Mouse (Mus musculus) erythroid progenitor cell, adult 5-6 weeks (primary cell): ENCODE measurements around the gene Mss51. TPM values are rescaled to one million over a fixed set of nuclear protein-coding genes. Genes with fewer than 3 reads are reported as not detected.

Source experiments
- ATAC-seq: replicated peaks from 2 replicates; pipeline ENCODE4 v1.8.0; 2016; ENCODE audit warnings: moderate number of reproducible peaks, mild to moderate bottlenecking, moderate TSS enrichment, inconsistent platforms; ENCODE audit not compliant: poor library complexity, low FRiP score, severe bottlenecking
- total RNA-seq, 2 experiments: library from RNA; stranded (forward) in 1 of 2; stranded (reverse) in 1 of 2; fragments of 150-400 nt in 1 of 2; fragments of 186-747, 209-891 nt in 1 of 2; gene quantifications; 2 replicates each; pipeline versions ENCODE4 v1.2.3 to v1.2.4; 2015 to 2017; ENCODE audit warnings: low replicate concordance in 2 of 2

The Mss51 gene
- total RNA-seq, 2 experiments from 2014 or later, result 5.6 to 8.0 TPM

DNA sequence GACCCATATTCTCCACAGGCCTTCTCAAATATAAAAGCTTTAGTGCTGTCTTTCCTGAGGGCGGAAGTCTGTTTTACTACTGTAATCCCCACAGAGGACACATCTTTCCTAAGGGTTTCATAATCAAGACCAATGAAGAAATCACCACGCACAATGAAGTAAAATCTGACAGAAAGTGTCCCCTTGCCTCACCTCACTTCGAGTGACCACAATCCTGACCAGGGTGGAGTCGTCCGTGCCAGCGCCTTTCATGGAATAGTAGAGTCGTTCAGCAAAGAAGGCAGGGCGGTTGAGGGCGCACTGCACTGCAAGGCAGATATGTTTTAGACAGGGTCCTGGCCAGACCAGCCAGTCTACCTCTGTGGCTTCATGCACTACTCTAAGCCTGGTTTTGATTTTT is 38.3 kb downstream of the Mss51 start:
- no peak for ATAC-seq

DNA sequence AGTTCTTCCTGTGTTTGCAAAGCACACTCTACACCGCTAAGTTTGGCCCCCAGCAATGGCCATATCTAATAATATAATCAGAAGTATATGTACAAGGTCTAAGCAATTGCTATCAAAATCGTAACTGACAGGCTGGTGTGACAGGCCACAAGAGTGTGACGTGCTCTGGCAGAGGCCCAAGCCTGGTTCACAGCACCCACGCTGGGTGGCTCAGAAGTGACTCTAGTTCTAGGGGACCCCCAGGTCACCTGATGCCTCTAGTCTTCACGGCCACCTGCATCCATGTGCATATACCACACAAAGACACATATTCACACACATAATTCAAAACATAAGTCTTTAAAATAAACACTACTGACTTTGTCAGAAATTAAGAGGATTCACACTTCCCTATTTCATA is 43.8 kb downstream of the Mss51 start:
- ATAC-seq, result no peak

DNA sequence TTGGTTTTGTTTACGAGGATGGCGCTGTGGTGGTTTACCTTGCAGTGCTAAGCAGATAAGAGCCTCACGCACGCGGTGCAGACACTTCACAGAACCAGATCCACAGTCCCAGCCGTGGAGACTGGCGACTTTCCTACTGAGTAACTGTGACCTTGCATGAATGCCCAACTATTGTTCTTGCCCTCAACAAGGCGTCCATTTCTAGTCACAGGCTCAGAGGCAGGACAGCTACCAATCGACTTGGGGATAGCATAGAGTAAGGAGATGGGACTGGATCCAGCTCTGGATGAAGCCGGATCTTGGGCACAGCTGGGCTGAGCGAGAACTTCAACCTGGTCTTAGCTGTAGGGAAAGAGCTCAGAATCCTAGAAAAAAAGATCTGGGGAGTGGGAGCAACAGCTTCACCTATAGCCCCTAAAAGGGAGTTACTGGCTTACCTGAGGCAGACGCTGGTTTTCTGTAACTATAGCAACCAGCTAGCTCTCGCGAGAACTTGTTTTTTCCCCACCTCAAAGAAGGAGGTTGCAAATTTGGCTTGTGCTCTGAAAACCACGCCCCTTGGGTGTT is 44.9 kb downstream of the Mss51 start, which contains the start of gene Cfap70:
TSS of gene Cfap70 (minus strand) at position 462 of the 567 bp plus-strand sequence.
- ATAC-seq, result peak; percentile 84

DNA sequence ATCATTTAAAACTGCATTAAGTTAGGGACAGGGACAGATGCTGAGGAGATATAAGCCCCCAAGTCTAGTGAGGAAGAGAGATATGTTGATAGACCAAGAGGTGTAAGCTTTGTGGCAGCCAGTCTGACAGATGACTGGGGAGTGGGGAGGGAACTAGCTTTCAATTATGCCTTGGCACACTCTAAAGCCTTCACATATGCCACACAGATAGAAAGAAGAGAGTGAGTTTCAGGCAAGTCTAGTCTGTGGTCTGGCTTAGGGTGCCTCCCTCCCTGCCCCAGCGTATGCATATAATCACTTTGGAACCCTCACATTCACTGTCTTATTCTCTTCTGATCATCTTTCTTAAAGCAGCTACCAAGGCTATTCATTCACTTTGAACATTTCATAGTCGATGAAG is 45.4 kb downstream of the Mss51 start:
- ATAC-seq, result peak; percentile 44

DNA sequence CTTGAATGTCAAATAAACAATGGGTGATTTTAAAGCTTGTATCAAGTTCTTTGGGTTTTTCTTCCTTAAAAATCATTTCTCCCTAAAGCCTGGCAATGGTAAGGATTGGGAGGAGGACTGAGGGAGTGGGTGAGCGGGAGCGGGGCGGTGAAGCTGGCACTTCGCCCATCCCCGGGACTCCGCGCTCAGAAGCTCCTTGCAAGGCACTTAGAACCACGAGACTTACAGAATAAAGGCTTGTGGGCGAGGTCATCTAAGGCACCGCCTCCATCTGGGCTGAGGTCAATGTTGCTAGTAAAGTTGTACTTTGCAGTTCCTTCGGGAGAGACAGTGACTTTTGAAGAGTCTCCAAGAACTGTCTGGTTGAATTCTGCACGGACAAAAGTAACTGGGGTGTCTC is 49.5 kb downstream of the Mss51 start:
- no peak for ATAC-seq

DNA sequence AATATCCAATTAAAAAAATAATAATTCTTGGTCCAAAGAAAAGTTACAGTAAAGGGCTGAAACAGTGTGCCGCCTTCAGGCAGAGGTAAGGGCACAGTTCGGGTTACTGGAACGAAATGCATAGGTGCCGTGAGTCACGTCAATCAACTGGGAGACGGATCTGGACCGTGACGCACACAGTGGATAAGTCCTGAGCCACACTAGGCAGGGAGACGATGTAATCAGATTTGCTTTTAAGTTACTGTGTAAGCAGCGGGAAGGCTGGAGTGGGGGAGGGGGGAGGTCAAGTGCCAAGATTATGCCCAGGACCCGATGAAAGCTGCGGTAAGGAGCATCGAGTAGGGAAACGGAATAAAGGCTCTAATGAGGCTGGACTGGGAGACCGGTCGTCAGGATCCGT is 54.4 kb downstream of the Mss51 start:
- ATAC-seq, result no peak

DNA sequence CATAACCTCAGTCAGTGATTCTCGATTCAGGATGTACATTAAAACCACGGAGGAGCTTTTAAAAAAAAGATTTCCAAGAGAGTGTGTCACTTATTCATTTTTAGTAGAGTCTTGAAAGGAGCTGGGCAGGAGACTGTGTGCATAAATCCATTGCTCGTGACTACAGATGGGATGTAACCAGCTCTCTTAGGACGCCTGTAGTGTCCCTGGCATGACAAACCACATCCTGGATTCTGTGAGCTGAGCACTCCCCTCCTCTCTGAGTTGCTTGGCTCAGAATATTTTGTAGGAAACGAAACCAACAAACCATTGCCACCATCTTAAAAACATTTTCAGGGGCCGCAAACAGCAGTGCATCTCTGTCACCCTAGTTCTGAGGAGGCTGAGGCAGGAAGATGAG is 59.7 kb downstream of the Mss51 start:
- ATAC-seq, result no peak

Other genes starting within 250 kb of the Mss51 start
- not detected in 2 replicates for gene Kcnk16, start 227.7 kb downstream of the Mss51 start, total RNA-seq (2015; ENCODE audit: low replicate concordance)
- gene Kcnk16, start 227.7 kb downstream of the Mss51 start, total RNA-seq (2017; ENCODE audit: low replicate concordance), result not detected in 2 replicates
- 1.8 and 5.0 TPM in 2 replicates for gene Nudt13, start 202.2 kb downstream of the Mss51 start, total RNA-seq (2015; ENCODE audit: low replicate concordance)
- gene Nudt13, start 202.2 kb downstream of the Mss51 start, total RNA-seq (2017; ENCODE audit: low replicate concordance), result 3.9 and 15.0 TPM in 2 replicates
- gene Ecd, start 148.8 kb downstream of the Mss51 start, total RNA-seq (2015; ENCODE audit: low replicate concordance), result 13.7 and 15.1 TPM in 2 replicates
- gene Ecd, start 148.8 kb downstream of the Mss51 start, total RNA-seq (2017; ENCODE audit: low replicate concordance), result 13.1 and 23.3 TPM in 2 replicates
- 13.4 and 27.4 TPM in 2 replicates for gene Fam149b, start 148.7 kb downstream of the Mss51 start, total RNA-seq (2015; ENCODE audit: low replicate concordance)
- 17.8 and 24.6 TPM in 2 replicates for gene Fam149b, start 148.7 kb downstream of the Mss51 start, total RNA-seq (2017; ENCODE audit: low replicate concordance)
- 86.9 and 96.0 TPM in 2 replicates for gene Dnajc9, start 108.0 kb downstream of the Mss51 start, total RNA-seq (2015; ENCODE audit: low replicate concordance)
- 210 and 262 TPM in 2 replicates for gene Dnajc9, start 108.0 kb downstream of the Mss51 start, total RNA-seq (2017; ENCODE audit: low replicate concordance)
- gene Mrps16, start 103.3 kb downstream of the Mss51 start, total RNA-seq (2015; ENCODE audit: low replicate concordance), result 9.2 and 20.2 TPM in 2 replicates
- gene Mrps16, start 103.3 kb downstream of the Mss51 start, total RNA-seq (2017; ENCODE audit: low replicate concordance), result 6.9 and 15.9 TPM in 2 replicates
- not detected in 2 replicates for gene Cfap70, start 44.7 kb downstream of the Mss51 start, total RNA-seq (2015; ENCODE audit: low replicate concordance)
- not detected in 2 replicates for gene Cfap70, start 44.7 kb downstream of the Mss51 start, total RNA-seq (2017; ENCODE audit: low replicate concordance)
- gene Anxa7, start 16.8 kb downstream of the Mss51 start, total RNA-seq (2015; ENCODE audit: low replicate concordance), result 59.9 and 88.3 TPM in 2 replicates
- gene Anxa7, start 16.8 kb downstream of the Mss51 start, total RNA-seq (2017; ENCODE audit: low replicate concordance), result 60.6 and 79.3 TPM in 2 replicates
- gene Ppp3cb, start 49.7 kb upstream of the Mss51 start, total RNA-seq (2015; ENCODE audit: low replicate concordance), result 246 and 256 TPM in 2 replicates
- 136 and 181 TPM in 2 replicates for gene Ppp3cb, start 49.7 kb upstream of the Mss51 start, total RNA-seq (2017; ENCODE audit: low replicate concordance)
- 4.0 and 8.4 TPM in 2 replicates for gene Usp54, start 144.2 kb upstream of the Mss51 start, total RNA-seq (2015; ENCODE audit: low replicate concordance)
- 4.7 and 5.5 TPM in 2 replicates for gene Usp54, start 144.2 kb upstream of the Mss51 start, total RNA-seq (2017; ENCODE audit: low replicate concordance)
- gene Myoz1, start 159.6 kb upstream of the Mss51 start, total RNA-seq (2015; ENCODE audit: low replicate concordance), result not detected in 2 replicates
- not detected in 2 replicates for gene Myoz1, start 159.6 kb upstream of the Mss51 start, total RNA-seq (2017; ENCODE audit: low replicate concordance)
- gene Synpo2l, start 171.5 kb upstream of the Mss51 start, total RNA-seq (2015; ENCODE audit: low replicate concordance), result not detected in 2 replicates
- gene Synpo2l, start 171.5 kb upstream of the Mss51 start, total RNA-seq (2017; ENCODE audit: low replicate concordance), result not detected in 2 replicates
- gene Sec24c, start 177.4 kb upstream of the Mss51 start, total RNA-seq (2015; ENCODE audit: low replicate concordance), result 53.3 and 56.2 TPM in 2 replicates
- gene Sec24c, start 177.4 kb upstream of the Mss51 start, total RNA-seq (2017; ENCODE audit: low replicate concordance), result 34.0 and 80.6 TPM in 2 replicates
- gene Fut11, start 198.1 kb upstream of the Mss51 start, total RNA-seq (2015; ENCODE audit: low replicate concordance), result 5.9 and 10.1 TPM in 2 replicates
- 6.0 and 10.7 TPM in 2 replicates for gene Fut11, start 198.1 kb upstream of the Mss51 start, total RNA-seq (2017; ENCODE audit: low replicate concordance)
- 61.6 and 64.1 TPM in 2 replicates for gene Chchd1, start 206.1 kb upstream of the Mss51 start, total RNA-seq (2015; ENCODE audit: low replicate concordance)
- 14.1 and 65.5 TPM in 2 replicates for gene Chchd1, start 206.1 kb upstream of the Mss51 start, total RNA-seq (2017; ENCODE audit: low replicate concordance)
- 59.5 and 62.5 TPM in 2 replicates for gene Zswim8, start 210.7 kb upstream of the Mss51 start, total RNA-seq (2015; ENCODE audit: low replicate concordance)
- 29.8 and 30.5 TPM in 2 replicates for gene Zswim8, start 210.7 kb upstream of the Mss51 start, total RNA-seq (2017; ENCODE audit: low replicate concordance)
- 81.8 and 146 TPM in 2 replicates for gene Ndst2, start 237.7 kb upstream of the Mss51 start, total RNA-seq (2015; ENCODE audit: low replicate concordance)
- 27.3 and 33.1 TPM in 2 replicates for gene Ndst2, start 237.7 kb upstream of the Mss51 start, total RNA-seq (2017; ENCODE audit: low replicate concordance)